Mouse (Mus musculus) common myeloid progenitor, adult 5-6 weeks (primary cell): ENCODE results near the gene Ninj2. TPM values are rescaled to one million over a fixed set of nuclear protein-coding genes. Genes with fewer than 3 reads are reported as not detected.
A peak's percentile ranks its signal among the peaks of the same experiment; 100 is the strongest.

Experiments used
- ATAC-seq: replicated peaks from 2 replicates; pipeline ENCODE4 v1.8.0; 2016; ENCODE audit warnings: low read depth, mild to moderate bottlenecking, moderate TSS enrichment, inconsistent platforms; ENCODE audit not compliant: poor library complexity, severe bottlenecking
- total RNA-seq: library from RNA; stranded (forward); fragments of 200-1000, 187-1606 nt; gene quantifications from 2 replicates; pipeline ENCODE4 v1.2.3, GENCODE M21; 2017

The Ninj2 gene
- total RNA-seq, 1 experiment from 2014 or later, result not detected

GRCm38 (mm10) chr6:120119824-120120223 lies 26.7 kb downstream of the Ninj2 start:
- ATAC-seq, result no peak

GRCm38 (mm10) chr6:120124688-120125087 lies 31.5 kb downstream of the Ninj2 start:
- peak; percentile 93 for ATAC-seq

DNA sequence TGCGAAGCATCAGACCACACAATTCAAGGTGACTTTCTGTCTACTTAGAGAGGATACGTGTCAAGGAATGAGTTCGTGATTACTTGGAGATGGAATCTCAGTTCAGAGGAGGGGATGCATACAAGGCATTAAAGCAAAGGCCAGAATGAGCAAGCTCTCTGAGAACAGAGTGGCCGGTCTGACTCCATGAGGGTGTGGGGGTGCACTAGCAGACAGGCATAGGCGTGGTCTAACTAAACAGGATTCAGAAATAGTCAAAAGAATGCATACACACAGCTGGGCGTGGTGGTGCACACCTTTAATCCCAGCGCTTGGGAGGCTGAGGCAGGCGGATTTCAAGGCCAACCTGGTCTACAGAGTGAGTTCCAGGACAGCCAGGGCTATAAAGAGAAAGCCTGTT lies 33.3 kb downstream of the Ninj2 start:
- no peak for ATAC-seq

DNA sequence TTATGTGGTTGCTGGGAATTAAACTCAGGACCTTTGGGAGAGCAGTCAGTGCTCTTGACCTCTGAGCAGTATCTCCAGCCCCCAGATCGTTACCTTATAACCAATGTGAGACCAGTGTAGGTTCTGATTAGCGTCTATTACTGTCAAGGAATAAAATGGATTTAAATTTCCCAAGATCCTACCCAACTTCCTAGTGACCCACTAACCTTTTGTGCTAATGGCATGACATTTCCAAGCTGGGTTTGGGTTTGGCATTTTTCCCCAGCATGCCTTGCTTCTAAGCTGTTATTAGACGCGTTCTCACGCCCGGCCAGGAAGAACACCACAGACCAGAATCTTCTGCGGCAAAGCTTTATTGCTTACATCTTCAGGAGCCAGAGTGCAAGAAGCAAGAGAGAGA lies 34.2 kb downstream of the Ninj2 start:
- no peak for ATAC-seq

DNA sequence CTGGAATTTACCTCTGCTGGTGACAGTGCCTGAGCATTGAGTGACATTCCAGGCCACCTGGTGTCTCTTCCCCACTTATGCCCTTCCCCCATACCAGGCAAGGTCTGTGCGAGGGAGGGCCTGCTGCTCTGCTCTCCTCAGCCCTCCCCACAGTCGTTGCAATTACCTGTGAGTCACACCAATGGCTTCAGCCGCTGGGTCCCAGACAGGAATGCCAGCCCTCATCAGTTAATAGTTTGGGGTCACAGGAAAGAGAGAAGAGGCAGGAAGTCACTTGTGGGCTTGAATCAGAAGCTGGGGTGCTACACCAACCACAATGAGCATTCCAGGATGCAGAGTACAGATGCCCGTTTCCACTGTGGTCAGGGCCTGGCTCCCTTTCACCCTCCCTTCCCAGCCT lies 41.6 kb downstream of the Ninj2 start:
- ATAC-seq, result peak; percentile 98

DNA sequence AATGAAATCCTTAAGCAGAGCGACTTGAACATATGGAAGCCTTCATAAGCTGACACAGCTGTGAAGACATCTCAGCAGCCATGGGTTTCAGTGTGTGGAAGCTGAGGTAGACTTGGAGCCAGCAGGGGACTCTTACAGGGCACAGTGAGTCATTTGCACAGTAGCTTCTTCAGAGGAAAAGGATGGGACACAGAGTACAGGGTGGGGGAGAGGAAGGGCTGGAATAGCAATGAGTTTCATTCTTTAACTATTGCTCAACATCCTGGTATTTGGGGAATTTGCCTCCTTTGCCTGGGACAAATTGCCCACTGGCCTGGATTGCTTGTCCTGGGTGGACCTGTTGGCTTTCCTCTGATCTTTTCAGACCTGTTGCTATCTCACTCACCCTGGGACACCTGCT lies 52.3 kb downstream of the Ninj2 start:
- ATAC-seq, result no peak

DNA sequence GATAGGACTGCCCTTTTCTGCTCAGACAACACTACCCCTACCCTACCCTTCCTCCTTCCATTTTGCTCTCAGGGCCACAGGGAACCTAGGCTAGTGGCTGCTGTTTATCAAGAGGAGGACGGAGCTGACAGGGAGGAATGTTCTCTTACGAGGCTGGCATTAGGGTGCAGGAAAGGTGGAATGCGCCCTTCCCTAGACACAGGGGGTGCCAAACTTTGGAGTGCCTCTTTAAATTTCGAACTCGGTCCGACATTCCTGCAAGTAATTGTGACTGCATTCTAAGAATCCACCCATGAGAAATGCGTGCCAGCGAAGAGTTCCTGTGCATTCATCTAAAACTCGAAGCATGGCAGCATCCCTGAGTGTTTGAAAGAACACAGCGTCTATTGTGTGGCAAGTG lies 53.5 kb downstream of the Ninj2 start:
- no peak for ATAC-seq

- ATAC-seq, result no peak
These were observed 54.3 kb downstream of the Ninj2 start for GRCm38 (mm10) chr6:120147411-120147810.

GRCm38 (mm10) chr6:120148716-120149392 lies 55.7 kb downstream of the Ninj2 start:
- ATAC-seq, result no peak

- ATAC-seq, result peak; percentile 77
These were observed 56.4 kb downstream of the Ninj2 start for GRCm38 (mm10) chr6:120149458-120150120.

DNA sequence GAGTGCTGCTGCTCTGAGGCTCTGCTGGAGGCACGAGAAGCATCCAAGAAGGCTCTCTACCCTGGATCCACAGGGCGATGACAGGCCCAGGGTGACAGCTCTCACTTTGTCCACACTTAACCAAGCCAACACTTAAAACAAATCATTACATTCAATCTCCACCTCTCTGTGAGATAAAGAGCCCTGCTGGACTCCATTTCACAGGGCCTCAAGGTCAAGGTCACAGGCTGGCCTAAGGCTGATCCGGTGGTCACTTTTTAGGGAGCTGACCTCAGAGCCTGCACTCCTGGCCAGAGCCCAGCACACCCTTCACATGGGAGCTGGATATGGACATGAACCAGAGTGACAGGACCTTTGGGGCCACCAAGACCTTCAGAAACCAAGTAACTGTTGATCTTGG lies 57.1 kb downstream of the Ninj2 start:
- no peak for ATAC-seq

DNA sequence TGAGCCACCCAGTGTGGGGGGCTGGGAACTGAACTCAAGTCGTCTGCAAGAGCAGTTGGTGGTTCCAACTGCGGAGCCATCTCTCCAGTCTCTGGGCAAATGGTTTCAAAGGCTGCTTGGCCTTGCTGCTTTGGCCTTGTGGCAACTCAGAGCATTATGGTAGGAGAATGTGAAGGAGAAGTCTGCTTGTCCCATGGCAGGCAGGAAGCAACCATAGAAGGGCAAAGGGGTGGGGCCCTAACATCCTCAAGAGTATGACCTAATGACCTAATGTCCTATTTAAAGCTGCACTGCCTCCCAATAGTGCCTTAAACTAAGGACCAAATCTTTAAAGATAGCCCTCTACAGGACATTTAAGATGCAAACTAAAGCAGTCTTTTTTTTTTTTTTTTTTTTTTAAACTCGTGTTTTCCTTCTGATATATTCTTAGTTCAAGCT lies 58.5 kb downstream of the Ninj2 start:
- ATAC-seq, result 0 out of 2 replicates have a peak, but pooled peaks have one; percentile 13

DNA sequence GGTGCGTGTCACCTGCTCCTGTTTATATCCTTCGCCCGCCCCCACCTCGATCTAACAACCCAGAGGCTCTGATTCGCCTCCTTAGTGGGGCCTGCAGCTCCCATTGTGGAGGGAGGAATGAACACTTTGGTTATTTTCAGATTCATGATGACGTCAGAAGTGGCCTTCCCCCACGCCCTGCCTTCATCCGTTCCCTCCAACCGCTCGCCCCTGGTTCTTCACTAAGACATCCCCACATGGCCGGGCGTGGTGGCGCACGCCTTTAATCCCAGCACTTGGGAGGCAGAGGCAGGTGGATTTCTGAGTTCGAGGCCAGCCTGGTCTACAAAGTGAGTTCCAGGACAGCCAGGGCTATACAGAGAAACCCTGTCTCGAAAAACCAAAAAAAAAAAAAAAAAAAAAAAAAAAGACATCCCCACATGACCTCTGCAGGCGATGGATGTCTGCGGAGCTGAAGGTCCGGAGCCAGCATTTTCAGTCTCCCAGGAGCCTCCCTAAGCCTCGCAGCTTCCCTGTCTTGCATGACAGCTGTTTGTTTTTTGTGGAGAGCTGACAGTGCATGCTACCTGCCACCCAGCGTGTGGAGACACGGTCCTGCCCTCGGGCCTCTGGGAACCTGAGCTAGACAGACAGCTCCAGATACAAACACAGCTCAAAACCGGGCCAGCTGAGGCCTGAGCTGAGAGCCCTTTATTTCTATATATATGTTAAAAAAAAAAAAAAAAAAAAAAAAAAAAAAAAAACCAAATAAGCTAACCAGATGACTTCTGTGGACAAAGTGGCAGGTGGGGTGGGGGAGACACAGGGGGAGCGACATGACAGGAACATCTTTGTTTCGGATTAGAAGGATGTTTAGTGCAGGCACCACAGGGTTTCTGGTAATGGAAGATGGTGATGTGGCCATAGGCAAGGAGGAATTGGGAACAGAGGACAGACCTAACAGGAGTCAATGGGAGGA lies 59.9 kb downstream of the Ninj2 start:
- no peak for ATAC-seq

- peak; percentile 69 for ATAC-seq
These were observed 61.6 kb downstream of the Ninj2 start for GRCm38 (mm10) chr6:120154526-120155309.

DNA sequence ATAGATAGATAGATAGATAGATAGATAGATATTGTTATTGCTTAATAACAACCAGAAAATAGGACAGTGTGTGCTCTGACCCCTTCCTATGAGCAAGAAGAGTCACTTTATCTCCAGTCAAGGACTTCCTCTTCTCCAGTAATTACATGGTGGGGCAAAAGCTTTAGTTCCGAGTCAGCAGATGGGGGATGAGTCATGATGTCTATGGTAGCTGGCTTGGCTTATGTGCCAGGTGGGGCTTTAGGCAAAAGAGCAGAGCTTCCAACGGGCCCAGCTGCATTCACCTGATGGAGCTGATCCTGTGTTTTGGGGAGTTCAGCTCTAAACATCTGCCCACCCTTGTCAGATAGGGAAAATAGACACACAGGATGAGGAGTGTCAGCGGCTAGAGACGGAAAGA lies 62.4 kb downstream of the Ninj2 start:
- ATAC-seq, result peak; percentile 40

- ATAC-seq, result no peak
These were observed 64.3 kb downstream of the Ninj2 start for GRCm38 (mm10) chr6:120157479-120157878.

- ATAC-seq, result peak; percentile 79
These were observed 66.2 kb downstream of the Ninj2 start for GRCm38 (mm10) chr6:120159133-120159901.

DNA sequence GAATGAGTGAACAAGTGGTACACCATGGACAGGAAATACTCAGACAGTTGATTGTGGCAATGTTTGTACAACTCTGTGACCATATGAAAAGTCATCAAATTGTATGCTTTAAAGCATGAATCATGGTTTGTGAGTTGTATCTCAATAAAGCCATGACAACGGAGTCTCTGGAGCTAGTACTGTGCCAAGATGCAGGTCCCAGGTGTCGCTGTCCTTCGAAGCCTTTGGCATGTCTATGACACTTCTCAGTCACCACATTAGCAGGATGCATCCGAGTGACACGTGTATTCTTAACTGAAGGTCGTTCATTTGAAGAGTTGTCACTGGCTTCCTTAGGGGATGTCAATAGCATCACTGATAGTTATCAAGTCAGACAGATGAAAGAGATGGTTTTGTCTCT lies 69.8 kb downstream of the Ninj2 start:
- no peak for ATAC-seq

DNA sequence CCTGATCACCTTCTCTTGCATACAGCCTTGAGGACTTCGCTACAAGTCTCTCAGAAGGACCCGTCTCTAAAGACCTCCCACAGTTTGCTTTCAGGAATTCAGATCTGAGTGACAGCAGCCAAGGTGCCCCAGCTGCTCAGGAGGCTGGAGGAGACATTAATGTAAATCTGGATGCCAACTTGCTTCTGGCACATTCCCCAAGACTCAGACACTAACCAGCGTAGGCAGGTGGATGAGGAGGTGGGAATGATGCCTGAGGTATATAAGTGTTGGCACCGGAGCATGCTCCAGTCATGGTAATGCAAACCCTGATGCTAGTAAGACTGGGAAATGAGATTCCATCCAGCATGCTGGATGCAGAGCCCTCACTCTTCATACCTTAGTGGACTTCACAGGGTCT lies 71.6 kb downstream of the Ninj2 start:
- ATAC-seq, result no peak
